Mouse (Mus musculus): ENCODE results near the gene Gprc5b. TPM values are rescaled to one million over a fixed set of nuclear protein-coding genes. Genes with fewer than 3 reads are reported as not detected.

Gprc5b gene
- polyA plus RNA-seq, 1 experiment from 2014 or later, result 0.66 TPM

GRCm38 (mm10) chr7:118949749-118950148 is 45.3 kb downstream of the Gprc5b start:
- 0 out of 2 replicates have a peak, but pooled peaks cover 2% of the 10 kb centered on the region for H3K4me1 ChIP-seq (replicated peaks; ENCODE audit: control insufficient read depth, insufficient read depth, low read length)
- 63% methylated on average over 7 of the region's 7 CpGs for WGBS
- H3K27me3 ChIP-seq (replicated peaks; ENCODE audit: control insufficient read depth, insufficient read depth, low read length), result no peaks in the 10 kb centered on the region
- no peak overlapping the region for H3K4me3 ChIP-seq (ENCODE audit: low read depth, low read length)
- no peak overlapping the region for H3K9ac ChIP-seq (ENCODE audit: low read depth, low read length)
- no peaks in the 10 kb centered on the region for H3K9me3 ChIP-seq (ENCODE audit: control insufficient read depth)
- no peaks in the 10 kb centered on the region for H3K36me3 ChIP-seq (ENCODE audit: control insufficient read depth, insufficient read depth)
- no peak overlapping the region for H3K27ac ChIP-seq (ENCODE audit: low read depth, low read length)
- no peak for ATAC-seq
- no peak overlapping the region for H3K4me2 ChIP-seq (replicated peaks; ENCODE audit: low read depth)
- TF ChIP-seq CTCF (IDR thresholded peaks at IDR 0.05; ENCODE audit: low read depth), result no peak

GRCm38 (mm10) chr7:118948677-118949282 is 46.2 kb downstream of the Gprc5b start:
- Histone ChIP-seq H3K27me3 (replicated peaks; ENCODE audit: control insufficient read depth, insufficient read depth, low read length) (no peaks in the 10 kb centered on the region), H3K9ac (ENCODE audit: low read depth, low read length) (no peak overlapping the region), H3K4me1 (replicated peaks; ENCODE audit: control insufficient read depth, insufficient read depth, low read length) (no peaks in the 10 kb centered on the region; the same call in 1 of the 2 replicates), H3K36me3 (ENCODE audit: control insufficient read depth, insufficient read depth) (no peaks in the 10 kb centered on the region), H3K4me3 (ENCODE audit: low read depth, low read length) (no peak overlapping the region), H3K27ac (ENCODE audit: low read depth, low read length) (no peak overlapping the region), H3K9me3 (ENCODE audit: control insufficient read depth) (no peaks in the 10 kb centered on the region), H3K4me2 (replicated peaks; ENCODE audit: low read depth) (no peak overlapping the region)
- WGBS, result 74% methylated on average over 2 of the region's 2 CpGs
- TF ChIP-seq CTCF (IDR thresholded peaks at IDR 0.05; ENCODE audit: low read depth), result no peak
- no peak for ATAC-seq

- H3K4me3 ChIP-seq (ENCODE audit: low read depth, low read length), result no peak overlapping the region
- no peak for ATAC-seq
- H3K4me2 ChIP-seq (replicated peaks; ENCODE audit: low read depth), result no peak overlapping the region
- H3K27ac ChIP-seq (ENCODE audit: low read depth, low read length), result no peak overlapping the region
- no peaks in the 10 kb centered on the region for H3K9me3 ChIP-seq (ENCODE audit: control insufficient read depth)
- 72% methylated on average over 3 of the region's 3 CpGs for WGBS
- no peak for TF ChIP-seq CTCF (IDR thresholded peaks at IDR 0.05; ENCODE audit: low read depth)
- H3K36me3 ChIP-seq (ENCODE audit: control insufficient read depth, insufficient read depth), result no peaks in the 10 kb centered on the region
- H3K27me3 ChIP-seq (replicated peaks; ENCODE audit: control insufficient read depth, insufficient read depth, low read length), result no peaks in the 10 kb centered on the region
- no peak overlapping the region for H3K9ac ChIP-seq (ENCODE audit: low read depth, low read length)
- peaks cover 2% of the 10 kb centered on the region; the same call in 1 of the 2 replicates for H3K4me1 ChIP-seq (replicated peaks; ENCODE audit: control insufficient read depth, insufficient read depth, low read length)
Observed at GRCm38 (mm10) chr7:118947241-118947640, 47.8 kb downstream of the Gprc5b start.

- no peak for ATAC-seq
- Histone ChIP-seq H3K9ac (ENCODE audit: low read depth, low read length) (no peak overlapping the region), H3K4me2 (replicated peaks; ENCODE audit: low read depth) (no peak overlapping the region), H3K27me3 (replicated peaks; ENCODE audit: control insufficient read depth, insufficient read depth, low read length) (no peaks in the 10 kb centered on the region), H3K9me3 (ENCODE audit: control insufficient read depth) (no peaks in the 10 kb centered on the region), H3K36me3 (ENCODE audit: control insufficient read depth, insufficient read depth) (no peaks in the 10 kb centered on the region), H3K27ac (ENCODE audit: low read depth, low read length) (no peak overlapping the region), H3K4me1 (replicated peaks; ENCODE audit: control insufficient read depth, insufficient read depth, low read length) (peaks cover 2% of the 10 kb centered on the region; the same call in 1 of the 2 replicates), H3K4me3 (ENCODE audit: low read depth, low read length) (no peak overlapping the region)
- no peak for TF ChIP-seq CTCF (IDR thresholded peaks at IDR 0.05; ENCODE audit: low read depth)
- WGBS, result 51% methylated on average over 2 of the region's 2 CpGs
Observed at GRCm38 (mm10) chr7:118944884-118945283, 50.1 kb downstream of the Gprc5b start.

- H3K4me2 ChIP-seq (replicated peaks; ENCODE audit: low read depth), result no peak overlapping the region; the same call in 1 of the 2 replicates
- ATAC-seq, result peak; percentile 94
- H3K36me3 ChIP-seq (ENCODE audit: control insufficient read depth, insufficient read depth), result no peaks in the 10 kb centered on the region
- peaks cover 2% of the 10 kb centered on the region; the same call in 1 of the 2 replicates for H3K4me1 ChIP-seq (replicated peaks; ENCODE audit: control insufficient read depth, insufficient read depth, low read length)
- no peak for TF ChIP-seq CTCF (IDR thresholded peaks at IDR 0.05; ENCODE audit: low read depth)
- WGBS, result 9% methylated on average over 7 of the region's 7 CpGs
- H3K27ac ChIP-seq (ENCODE audit: low read depth, low read length), result peak overlapping the region; percentile 70
- H3K4me3 ChIP-seq (ENCODE audit: low read depth, low read length), result no peak overlapping the region
- no peaks in the 10 kb centered on the region for H3K9me3 ChIP-seq (ENCODE audit: control insufficient read depth)
- H3K9ac ChIP-seq (ENCODE audit: low read depth, low read length), result no peak overlapping the region
- H3K27me3 ChIP-seq (replicated peaks; ENCODE audit: control insufficient read depth, insufficient read depth, low read length), result no peaks in the 10 kb centered on the region
Observed at GRCm38 (mm10) chr7:118943170-118943569, 51.8 kb downstream of the Gprc5b start.

- no peak for ATAC-seq
- H3K4me1 ChIP-seq (replicated peaks; ENCODE audit: control insufficient read depth, insufficient read depth, low read length), result peaks cover 2% of the 10 kb centered on the region; the same call in 1 of the 2 replicates
- no peaks in the 10 kb centered on the region for H3K9me3 ChIP-seq (ENCODE audit: control insufficient read depth)
- 71% methylated on average over 3 of the region's 3 CpGs for WGBS
- no peak overlapping the region for H3K4me2 ChIP-seq (replicated peaks; ENCODE audit: low read depth)
- no peak overlapping the region for H3K4me3 ChIP-seq (ENCODE audit: low read depth, low read length)
- no peak overlapping the region for H3K9ac ChIP-seq (ENCODE audit: low read depth, low read length)
- H3K36me3 ChIP-seq (ENCODE audit: control insufficient read depth, insufficient read depth), result no peaks in the 10 kb centered on the region
- no peak for TF ChIP-seq CTCF (IDR thresholded peaks at IDR 0.05; ENCODE audit: low read depth)
- no peak overlapping the region for H3K27ac ChIP-seq (ENCODE audit: low read depth, low read length)
- H3K27me3 ChIP-seq (replicated peaks; ENCODE audit: control insufficient read depth, insufficient read depth, low read length), result no peaks in the 10 kb centered on the region
Observed at GRCm38 (mm10) chr7:118942297-118942696, 52.7 kb downstream of the Gprc5b start.
